Mouse (Mus musculus): ENCODE measurements at regions not wholly inside any gene's neighbourhood (a gene's known extent, or its start where the extent isn't known, plus 50 kb on each side); places are given as distances from the start of the nearest gene placed in this dataset.

GRCm38 (mm10) chrX:14628267-14628901 is 417.4 kb downstream of the H2al1n start:
- TF ChIP-seq POLR2A (IDR thresholded peaks at IDR 0.05; ENCODE audit: extremely low read depth, insufficient read depth, low read length) (no peak), CTCF (IDR thresholded peaks at IDR 0.05; ENCODE audit: low read depth, low read length) (no peak)

All from liver, adult 2 months (tissue).